Mouse (Mus musculus) kidney, embryonic 15.5 days (tissue): ENCODE results near the gene Pphln1. TPM values are rescaled to one million over a fixed set of nuclear protein-coding genes. Genes with fewer than 3 reads are reported as not detected.
"Not testable (repeated sequence)": the region's sequence is repeated elsewhere in the genome, so short reads cannot be mapped to it uniquely, and the experiment has no call there.

Source experiments
- ATAC-seq: fragments of 200-750 bp; cut with Nextera tagmentation; replicated peaks from 2 replicates; pipeline ENCODE4 v1.8.0; 2017; ENCODE audit warnings: moderate TSS enrichment; ENCODE audit not compliant: low FRiP score
- H3K27ac ChIP-seq: fragments of 300-500 bp; sonication (generic); 2 replicates; pipeline ENCODE4 v1.5.1; 2015; ENCODE audit warnings: mild to moderate bottlenecking, inconsistent platforms
- H3K27me3 ChIP-seq: fragments of 300-500 bp; sonication (generic); 2 replicates; pipeline ENCODE4 v1.6.1; 2015; ENCODE audit warnings: inconsistent platforms
- H3K36me3 ChIP-seq: fragments of 300-500 bp; sonication (generic); 2 replicates; pipeline ENCODE4 v1.6.1; 2015; ENCODE audit warnings: inconsistent platforms
- H3K4me1 ChIP-seq: fragments of 300-500 bp; sonication (generic); 2 replicates; pipeline ENCODE4 v1.6.1; 2015; ENCODE audit warnings: inconsistent platforms
- H3K4me2 ChIP-seq: fragments of 300-500 bp; sonication (generic); 2 replicates; pipeline ENCODE4 v1.6.1; 2015; ENCODE audit warnings: moderate library complexity, mild to moderate bottlenecking, inconsistent platforms
- H3K4me3 ChIP-seq: fragments of 300-500 bp; sonication (generic); replicated peaks from 2 replicates; pipeline ENCODE4 v1.5.1; 2015; ENCODE audit warnings: mild to moderate bottlenecking, inconsistent platforms
- H3K9ac ChIP-seq: fragments of 300-500 bp; sonication (generic); 2 replicates; pipeline ENCODE4 v1.6.1; 2015; ENCODE audit warnings: mild to moderate bottlenecking, inconsistent platforms
- H3K9me3 ChIP-seq: fragments of 300-500 bp; sonication (generic); replicated peaks from 2 replicates; pipeline ENCODE4 v1.6.1; 2016; ENCODE audit warnings: inconsistent platforms
- WGBS: fragments of 180-500 bp; shearing (Covaris S2); methylation state at CpG from one replicate; pipeline ENCODE4 v1.1.7; 2015; ENCODE audit warnings: mixed read lengths; 5-methylcytosine and 5-hydroxymethylcytosine counted together
- polyA plus RNA-seq: library from polyadenylated mRNA; unstranded; fragments of >200 nt; fragmentation: Nextera tagmentation; extraction: Ambion mirVana; gene quantifications from 2 replicates; pipeline ENCODE4 v1.2.1, GENCODE M21; 2015

Pphln1 gene
- polyA plus RNA-seq: 56.7 and 58.1 TPM in 2 replicates

- no peaks in the 10 kb centered on the region for H3K27me3 ChIP-seq
- peak within 1 kb of the TSS; percentile 92 for H3K27ac ChIP-seq
- peak; percentile 95 for ATAC-seq
- H3K4me2 ChIP-seq: peak within 1 kb of the TSS; percentile 78
- no peaks in the 10 kb centered on the region for H3K9me3 ChIP-seq
- peaks cover 26% of the 10 kb centered on the region for H3K36me3 ChIP-seq
- peak within 1 kb of the TSS; percentile 93 for H3K9ac ChIP-seq
- under 1% methylated on average over 100 of the region's 100 CpGs for WGBS
- H3K4me3 ChIP-seq: peak within 1 kb of the TSS; percentile 90
- H3K4me1 ChIP-seq: peaks cover 31% of the 10 kb centered on the region
Measured at GRCm38 (mm10) chr15:93397826-93398698, at the start of gene Pphln1, which contains the start of gene Zcrb1. Gene Pphln1, plus strand, starts transcription at chr15:93398350. Gene Zcrb1, minus strand, starts transcription at chr15:93398334.

- no peak for ATAC-seq
- Histone ChIP-seq H3K36me3 (no peaks in the 10 kb centered on the region), H3K9ac (no peak overlapping the region), H3K4me3 (no peak overlapping the region), H3K27ac (no peak overlapping the region), H3K9me3 (no peaks in the 10 kb centered on the region), H3K4me1 (no peaks in the 10 kb centered on the region), H3K27me3 (no peaks in the 10 kb centered on the region), H3K4me2 (no peak overlapping the region)
- 92% methylated on average over 18 of the region's 19 CpGs for WGBS
Measured at GRCm38 (mm10) chr15:93358346-93359095, 39.6 kb upstream of the Pphln1 start.

DNA sequence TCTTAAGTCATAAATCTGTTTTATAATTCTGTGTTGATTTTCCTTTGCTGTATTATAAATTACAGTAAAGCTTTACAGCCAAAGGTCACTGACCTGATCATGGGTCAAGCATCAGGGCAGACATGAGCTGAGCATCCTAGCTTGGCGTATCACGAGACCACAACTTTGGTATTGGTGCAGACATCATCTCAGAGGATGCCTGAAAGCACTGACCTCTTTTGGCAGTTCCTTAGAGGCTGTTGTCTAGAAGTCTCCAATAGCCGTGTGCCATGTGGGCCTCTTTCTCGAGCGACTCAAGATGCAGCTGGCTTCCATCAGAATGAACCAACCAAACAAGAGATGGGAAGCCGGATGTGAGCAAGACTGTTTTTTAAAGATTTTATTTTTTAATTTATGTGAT, 32.6 kb upstream of the Pphln1 start:
- ATAC-seq: peak; percentile 59
- WGBS: 55% methylated on average over 6 of the region's 6 CpGs

DNA sequence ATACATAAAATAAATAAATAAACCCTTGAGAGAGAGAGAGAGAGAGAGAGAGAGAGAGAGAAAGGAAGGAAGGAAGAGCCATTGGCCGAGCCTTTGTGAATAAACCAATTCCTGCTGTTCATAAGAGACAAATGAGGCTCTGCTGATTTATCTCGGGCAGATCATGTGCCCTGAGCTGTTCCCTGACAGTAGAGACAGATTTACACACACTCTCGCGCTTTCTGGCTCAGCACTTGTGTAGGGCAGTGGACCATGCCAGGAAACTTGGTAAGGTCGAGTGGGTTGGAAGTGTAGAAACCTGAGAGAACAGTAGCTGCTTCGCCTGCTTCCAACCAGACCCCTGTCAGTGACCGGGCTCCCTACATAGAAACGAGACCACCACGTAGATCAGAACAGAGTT, 29.6 kb upstream of the Pphln1 start:
- Histone ChIP-seq H3K9ac (no peak overlapping the region), H3K4me1 (peaks cover 14% of the 10 kb centered on the region), H3K27ac (no peak overlapping the region), H3K27me3 (no peaks in the 10 kb centered on the region), H3K9me3 (no peaks in the 10 kb centered on the region), H3K4me2 (peak overlapping the region; percentile 36), H3K4me3 (no peak overlapping the region), H3K36me3 (no peaks in the 10 kb centered on the region)
- ATAC-seq: peak; percentile 90
- 21% methylated on average over 9 of the region's 9 CpGs for WGBS

More for the DNA sequence above, 32.6 kb upstream of the Pphln1 start:
- no peaks in the 10 kb centered on the region for H3K36me3 ChIP-seq
- peaks cover 14% of the 10 kb centered on the region for H3K4me1 ChIP-seq
- no peaks in the 10 kb centered on the region for H3K27me3 ChIP-seq
- no peak overlapping the region for H3K4me3 ChIP-seq
- H3K4me2 ChIP-seq: no peak overlapping the region
- H3K9me3 ChIP-seq: no peaks in the 10 kb centered on the region
- no peak overlapping the region for H3K9ac ChIP-seq
- H3K27ac ChIP-seq: no peak overlapping the region

GRCm38 (mm10) chr15:93371838-93372237, 26.3 kb upstream of the Pphln1 start:
- H3K9me3 ChIP-seq: no peaks in the 10 kb centered on the region
- H3K4me2 ChIP-seq: no peak overlapping the region
- H3K27me3 ChIP-seq: no peaks in the 10 kb centered on the region
- H3K4me3 ChIP-seq: no peak overlapping the region
- no peak overlapping the region for H3K27ac ChIP-seq
- no peak for ATAC-seq
- H3K9ac ChIP-seq: no peak overlapping the region
- 82% methylated on average over 2 of the region's 2 CpGs for WGBS
- H3K36me3 ChIP-seq: no peaks in the 10 kb centered on the region
- H3K4me1 ChIP-seq: peaks cover 14% of the 10 kb centered on the region

GRCm38 (mm10) chr15:93372525-93373119, 25.5 kb upstream of the Pphln1 start:
- not testable (repeated sequence) for H3K27me3 ChIP-seq, H3K4me2 ChIP-seq, H3K9me3 ChIP-seq, H3K4me3 ChIP-seq, H3K9ac ChIP-seq, ATAC-seq, H3K36me3 ChIP-seq, H3K27ac ChIP-seq
- H3K4me1 ChIP-seq: peaks cover 14% of the 10 kb centered on the region

DNA sequence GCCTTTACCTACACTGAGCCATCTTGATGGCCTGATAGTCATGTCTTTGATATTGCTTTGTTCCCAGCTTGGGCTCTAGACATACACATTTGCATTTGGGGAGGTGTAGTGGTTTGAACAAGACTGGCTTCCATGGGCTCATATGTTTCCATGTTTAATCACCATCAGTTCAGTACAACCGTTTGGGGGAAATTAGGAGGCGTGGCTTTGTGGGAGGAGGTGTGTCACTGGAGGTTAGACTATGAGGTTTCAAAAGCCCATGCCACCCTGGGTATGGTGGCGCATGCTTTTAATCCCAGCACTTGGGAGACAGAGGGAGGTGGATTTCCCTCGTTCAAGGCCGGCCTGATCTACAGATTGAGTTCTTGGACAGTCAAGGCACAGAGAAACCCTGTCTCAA, 22.5 kb upstream of the Pphln1 start:
- Histone ChIP-seq H3K27ac (no peak overlapping the region), H3K36me3 (no peaks in the 10 kb centered on the region), H3K9ac (no peak overlapping the region), H3K9me3 (no peaks in the 10 kb centered on the region), H3K4me2 (no peak overlapping the region), H3K4me1 (no peaks in the 10 kb centered on the region), H3K4me3 (no peak overlapping the region), H3K27me3 (no peaks in the 10 kb centered on the region)
- ATAC-seq: no peak
- 93% methylated on average over 5 of the region's 5 CpGs for WGBS

DNA sequence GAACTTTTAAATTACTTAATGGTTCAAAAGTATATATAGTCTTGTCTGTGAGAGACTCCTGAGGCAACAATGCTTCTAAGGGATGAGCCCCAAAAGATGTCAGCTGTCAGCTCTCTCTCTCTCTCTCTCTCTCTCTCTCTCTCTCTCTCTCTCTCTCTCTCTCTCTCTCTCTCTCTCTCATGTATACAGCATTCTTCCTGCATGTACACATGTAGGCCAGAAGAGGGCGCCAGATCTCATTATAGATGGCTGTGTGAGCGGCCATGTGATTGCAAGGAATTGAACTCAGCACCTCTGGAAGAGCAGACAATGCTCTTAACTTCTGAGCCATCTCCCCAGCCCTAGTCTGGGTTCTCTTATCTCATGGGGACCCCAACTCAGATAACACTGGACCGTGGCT, 19.0 kb upstream of the Pphln1 start:
- Histone ChIP-seq H3K4me3 (no peak overlapping the region), H3K9me3 (no peaks in the 10 kb centered on the region), H3K27ac (no peak overlapping the region), H3K9ac (no peak overlapping the region), H3K4me2 (no peak overlapping the region), H3K4me1 (no peaks in the 10 kb centered on the region), H3K36me3 (peaks cover 4% of the 10 kb centered on the region; the same call in 1 of the 2 replicates), H3K27me3 (no peaks in the 10 kb centered on the region)
- 78% methylated on average over 3 of the region's 3 CpGs for WGBS
- no peak for ATAC-seq

DNA sequence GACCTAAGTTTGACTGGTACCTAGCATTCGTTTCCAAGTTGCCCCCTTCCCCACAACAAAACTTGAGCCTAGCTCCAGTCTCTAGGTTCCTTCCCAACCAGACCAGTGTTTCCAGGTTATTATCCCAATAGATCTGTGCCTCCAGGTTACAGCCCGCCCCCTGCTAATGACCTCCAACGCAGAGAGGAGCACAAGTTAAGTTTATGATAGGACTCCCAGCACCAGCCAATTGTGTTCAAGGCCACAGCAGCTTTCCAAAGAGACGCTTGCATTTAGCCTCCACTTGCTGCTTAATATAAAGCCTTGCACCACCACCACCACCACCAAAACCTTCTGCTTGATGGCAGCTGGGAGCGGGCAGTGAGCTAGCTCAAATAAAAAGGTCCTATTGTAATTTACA, 16.8 kb upstream of the Pphln1 start:
- Histone ChIP-seq H3K9me3 (no peaks in the 10 kb centered on the region), H3K27ac (no peak overlapping the region), H3K4me2 (no peak overlapping the region), H3K36me3 (peaks cover 21% of the 10 kb centered on the region), H3K4me1 (no peaks in the 10 kb centered on the region), H3K27me3 (no peaks in the 10 kb centered on the region), H3K4me3 (no peak overlapping the region), H3K9ac (no peak overlapping the region)
- 54% methylated on average over 5 of the region's 5 CpGs for WGBS
- ATAC-seq: no peak

DNA sequence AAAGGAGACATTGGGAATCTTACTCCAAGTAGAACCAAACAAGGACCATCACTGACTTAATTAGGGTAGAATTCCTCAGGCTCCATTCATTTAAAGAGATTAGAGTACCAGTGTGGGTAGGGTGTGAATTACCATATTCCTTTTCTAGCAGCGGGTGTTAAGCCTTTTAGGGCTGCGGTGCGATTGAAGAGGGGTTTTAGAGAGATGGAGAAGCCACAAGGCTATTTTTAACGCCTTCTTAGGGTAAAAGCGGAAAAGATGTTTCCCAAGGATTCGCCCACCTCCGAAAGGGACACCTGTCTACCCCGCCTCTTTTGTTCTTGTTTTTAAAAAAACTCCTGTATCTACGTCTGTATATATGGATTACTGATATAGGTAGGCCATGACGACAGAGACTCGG, 881 bp upstream of the Pphln1 start:
- H3K9ac ChIP-seq: peak overlapping the region; percentile 93
- H3K27ac ChIP-seq: no peak overlapping the region
- H3K4me2 ChIP-seq: peak overlapping the region; percentile 78
- peaks cover 34% of the 10 kb centered on the region for H3K36me3 ChIP-seq
- H3K9me3 ChIP-seq: no peaks in the 10 kb centered on the region
- H3K4me1 ChIP-seq: peaks cover 31% of the 10 kb centered on the region
- no peaks in the 10 kb centered on the region for H3K27me3 ChIP-seq
- 1% methylated on average over 11 of the region's 11 CpGs for WGBS
- no peak for ATAC-seq
- peak overlapping the region; percentile 90 for H3K4me3 ChIP-seq

- Histone ChIP-seq H3K4me2 (peak overlapping the region; percentile 78), H3K9me3 (no peaks in the 10 kb centered on the region), H3K4me1 (peaks cover 31% of the 10 kb centered on the region), H3K4me3 (peak overlapping the region; percentile 90), H3K9ac (peak overlapping the region; percentile 93), H3K27ac (peak overlapping the region; percentile 92), H3K27me3 (no peaks in the 10 kb centered on the region), H3K36me3 (peaks cover 18% of the 10 kb centered on the region)
- peak; percentile 20; the same call in 1 of the 2 replicates for ATAC-seq
- 2% methylated on average over 36 of the region's 36 CpGs for WGBS
Measured at GRCm38 (mm10) chr15:93398699-93399540, 770 bp downstream of the Pphln1 start.
